Mouse (Mus musculus): ENCODE data around the gene Il9r. TPM values are rescaled to one million over a fixed set of nuclear protein-coding genes. Genes with fewer than 3 reads are reported as not detected.

The Il9r gene
- polyA plus RNA-seq, 1 experiment from 2014 or later = not detected

GRCm38 (mm10) chr11:32221225-32221950, 21.3 kb upstream of the Il9r start:
- TF ChIP-seq CTCF (IDR thresholded peaks at IDR 0.05; ENCODE audit: low read depth) = peak; percentile 3; the same call in 1 of the 2 replicates
- H3K4me1 ChIP-seq (replicated peaks; ENCODE audit: control insufficient read depth, insufficient read depth, low read length) = peaks cover 14% of the 10 kb centered on the region; the same call in 1 of the 2 replicates
- peak overlapping the region; percentile 84 for H3K9ac ChIP-seq (ENCODE audit: low read depth, low read length)
- WGBS = under 1% methylated on average over 42 of the region's 46 CpGs
- peak overlapping the region; percentile 82 for H3K4me3 ChIP-seq (ENCODE audit: low read depth, low read length)
- H3K9me3 ChIP-seq (ENCODE audit: control insufficient read depth) = no peaks in the 10 kb centered on the region
- no peaks in the 10 kb centered on the region for H3K27me3 ChIP-seq (replicated peaks; ENCODE audit: control insufficient read depth, insufficient read depth, low read length)
- no peaks in the 10 kb centered on the region; the same call in 1 of the 2 replicates for H3K36me3 ChIP-seq (ENCODE audit: control insufficient read depth, insufficient read depth)
- peak overlapping the region; percentile 87 for H3K4me2 ChIP-seq (replicated peaks; ENCODE audit: low read depth)
- ATAC-seq = peak; percentile 59
- peak overlapping the region; percentile 88 for H3K27ac ChIP-seq (ENCODE audit: low read depth, low read length)

DNA sequence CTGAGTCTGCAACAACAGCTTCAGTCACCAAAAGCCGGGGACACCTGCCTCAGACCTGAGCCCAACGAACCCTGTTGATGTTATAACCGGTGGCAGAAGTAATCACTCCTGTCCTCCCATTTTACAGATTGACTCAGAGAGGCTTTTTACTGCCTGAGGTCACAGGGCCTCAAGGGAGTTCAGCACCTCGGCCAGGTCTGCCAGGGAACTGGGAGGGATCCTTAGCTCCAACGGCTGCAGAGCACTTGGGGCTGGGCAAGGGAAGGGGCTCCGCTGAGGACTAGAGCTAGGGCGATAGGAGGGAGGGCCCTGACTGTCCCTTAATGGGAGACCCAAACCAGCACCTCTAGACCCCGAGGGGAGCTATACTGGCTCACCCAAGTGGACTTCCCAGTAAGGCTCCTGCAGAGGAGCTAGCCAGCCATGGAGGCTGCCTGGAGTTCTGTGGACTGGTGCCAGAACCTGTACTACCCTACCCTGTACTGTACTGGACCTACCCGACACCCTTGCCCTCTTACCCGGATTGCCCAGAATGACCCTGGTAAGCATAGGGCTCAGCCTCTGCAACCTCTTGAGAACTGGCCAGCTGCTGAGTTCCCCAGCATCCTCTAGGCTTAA, 20.6 kb upstream of the Il9r start:
- Histone ChIP-seq H3K27ac (ENCODE audit: low read depth, low read length) (no peak overlapping the region; the same call in 1 of the 2 replicates), H3K27me3 (replicated peaks; ENCODE audit: control insufficient read depth, insufficient read depth, low read length) (no peaks in the 10 kb centered on the region), H3K9ac (ENCODE audit: low read depth, low read length) (peak overlapping the region; percentile 84; the same call in 1 of the 2 replicates), H3K4me2 (replicated peaks; ENCODE audit: low read depth) (peak overlapping the region; percentile 87), H3K36me3 (ENCODE audit: control insufficient read depth, insufficient read depth) (peaks cover 4% of the 10 kb centered on the region), H3K4me3 (ENCODE audit: low read depth, low read length) (peak overlapping the region; percentile 82), H3K4me1 (replicated peaks; ENCODE audit: control insufficient read depth, insufficient read depth, low read length) (peaks cover 10% of the 10 kb centered on the region; the same call in 1 of the 2 replicates), H3K9me3 (ENCODE audit: control insufficient read depth) (no peaks in the 10 kb centered on the region)
- 35% methylated on average over 10 of the region's 10 CpGs for WGBS
- no peak for ATAC-seq
- TF ChIP-seq CTCF (IDR thresholded peaks at IDR 0.05; ENCODE audit: low read depth) = no peak

GRCm38 (mm10) chr11:32219287-32219686, 19.2 kb upstream of the Il9r start:
- Histone ChIP-seq H3K9me3 (ENCODE audit: control insufficient read depth) (no peaks in the 10 kb centered on the region), H3K27ac (ENCODE audit: low read depth, low read length) (no peak overlapping the region), H3K4me3 (ENCODE audit: low read depth, low read length) (no peak overlapping the region), H3K9ac (ENCODE audit: low read depth, low read length) (no peak overlapping the region), H3K4me1 (replicated peaks; ENCODE audit: control insufficient read depth, insufficient read depth, low read length) (peaks cover 8% of the 10 kb centered on the region; the same call in 1 of the 2 replicates), H3K4me2 (replicated peaks; ENCODE audit: low read depth) (no peak overlapping the region), H3K36me3 (ENCODE audit: control insufficient read depth, insufficient read depth) (peaks cover 18% of the 10 kb centered on the region), H3K27me3 (replicated peaks; ENCODE audit: control insufficient read depth, insufficient read depth, low read length) (no peaks in the 10 kb centered on the region)
- no peak for ATAC-seq
- TF ChIP-seq CTCF (IDR thresholded peaks at IDR 0.05; ENCODE audit: low read depth) = no peak
- WGBS = 82% methylated on average over 10 of the region's 10 CpGs

DNA sequence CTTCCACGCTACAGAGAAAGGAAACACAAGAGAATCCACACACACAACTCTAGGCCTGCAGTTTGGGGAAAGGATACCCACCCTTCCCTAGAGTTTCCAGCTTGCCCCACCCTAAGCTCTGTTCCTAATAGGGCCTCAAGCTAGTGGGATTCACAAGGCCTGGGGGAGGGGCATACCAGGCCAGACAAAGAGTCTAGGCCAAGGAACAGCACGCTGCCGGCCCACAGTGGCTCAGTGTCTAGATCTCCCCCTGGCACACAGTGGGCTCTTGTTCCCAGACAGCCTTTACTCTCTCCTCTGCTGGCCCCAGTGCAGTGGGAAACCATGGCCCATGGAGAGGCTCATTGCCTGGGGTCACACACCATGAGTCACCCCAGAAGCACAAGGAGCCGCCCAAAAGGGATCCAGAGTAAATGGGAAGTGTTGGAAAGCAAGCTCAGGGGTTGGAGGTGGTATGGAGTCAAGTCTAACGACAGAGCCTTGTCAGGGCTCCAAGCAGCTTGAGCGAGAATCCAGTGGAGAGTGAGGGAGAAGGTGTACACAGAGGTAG, 18.5 kb upstream of the Il9r start:
- 61% methylated on average over 6 of the region's 6 CpGs for WGBS
- Histone ChIP-seq H3K4me1 (replicated peaks; ENCODE audit: control insufficient read depth, insufficient read depth, low read length) (peaks cover 5% of the 10 kb centered on the region; the same call in 1 of the 2 replicates), H3K4me2 (replicated peaks; ENCODE audit: low read depth) (no peak overlapping the region), H3K27me3 (replicated peaks; ENCODE audit: control insufficient read depth, insufficient read depth, low read length) (no peaks in the 10 kb centered on the region), H3K36me3 (ENCODE audit: control insufficient read depth, insufficient read depth) (peaks cover 25% of the 10 kb centered on the region), H3K27ac (ENCODE audit: low read depth, low read length) (no peak overlapping the region), H3K4me3 (ENCODE audit: low read depth, low read length) (no peak overlapping the region), H3K9me3 (ENCODE audit: control insufficient read depth) (no peaks in the 10 kb centered on the region), H3K9ac (ENCODE audit: low read depth, low read length) (no peak overlapping the region)
- ATAC-seq = no peak
- TF ChIP-seq CTCF (IDR thresholded peaks at IDR 0.05; ENCODE audit: low read depth) = no peak

DNA sequence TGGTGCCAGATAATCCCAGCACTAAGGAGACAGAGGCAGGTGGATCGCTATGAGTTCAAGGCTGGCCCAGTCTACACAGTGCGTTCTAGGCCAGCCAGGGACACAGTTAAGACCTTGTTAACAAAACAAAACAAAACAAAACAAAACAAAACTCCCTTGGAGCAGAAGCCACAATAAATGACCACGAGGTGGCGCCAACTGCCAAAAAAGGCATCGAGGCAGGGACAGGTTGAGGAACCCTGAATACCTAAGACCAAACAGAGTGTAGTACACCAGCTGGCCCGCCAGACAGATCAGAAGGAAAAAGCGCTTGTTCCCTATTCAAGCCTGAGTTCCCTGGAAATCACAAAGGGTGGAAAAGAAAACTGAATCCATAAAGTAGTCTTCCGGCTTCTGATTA, 16.8 kb upstream of the Il9r start:
- no peaks in the 10 kb centered on the region; the same call in 1 of the 2 replicates for H3K4me1 ChIP-seq (replicated peaks; ENCODE audit: control insufficient read depth, insufficient read depth, low read length)
- H3K27ac ChIP-seq (ENCODE audit: low read depth, low read length) = no peak overlapping the region
- H3K4me3 ChIP-seq (ENCODE audit: low read depth, low read length) = no peak overlapping the region
- H3K9ac ChIP-seq (ENCODE audit: low read depth, low read length) = no peak overlapping the region
- H3K4me2 ChIP-seq (replicated peaks; ENCODE audit: low read depth) = no peak overlapping the region
- peaks cover 42% of the 10 kb centered on the region for H3K36me3 ChIP-seq (ENCODE audit: control insufficient read depth, insufficient read depth)
- peak; percentile 95 for TF ChIP-seq CTCF (IDR thresholded peaks at IDR 0.05; ENCODE audit: low read depth)
- ATAC-seq = peak; percentile 23; the same call in 1 of the 2 replicates
- H3K9me3 ChIP-seq (ENCODE audit: control insufficient read depth) = no peaks in the 10 kb centered on the region
- 28% methylated on average over 8 of the region's 8 CpGs for WGBS
- H3K27me3 ChIP-seq (replicated peaks; ENCODE audit: control insufficient read depth, insufficient read depth, low read length) = no peaks in the 10 kb centered on the region

Measured in intestine, postnatal 0 days (tissue).